Mouse (Mus musculus): ENCODE results near the gene Clybl. TPM values are rescaled to one million over a fixed set of nuclear protein-coding genes. Genes with fewer than 3 reads are reported as not detected.

The Clybl gene
- polyA plus RNA-seq, 1 experiment from 2014 or later, result 76.8 TPM

DNA sequence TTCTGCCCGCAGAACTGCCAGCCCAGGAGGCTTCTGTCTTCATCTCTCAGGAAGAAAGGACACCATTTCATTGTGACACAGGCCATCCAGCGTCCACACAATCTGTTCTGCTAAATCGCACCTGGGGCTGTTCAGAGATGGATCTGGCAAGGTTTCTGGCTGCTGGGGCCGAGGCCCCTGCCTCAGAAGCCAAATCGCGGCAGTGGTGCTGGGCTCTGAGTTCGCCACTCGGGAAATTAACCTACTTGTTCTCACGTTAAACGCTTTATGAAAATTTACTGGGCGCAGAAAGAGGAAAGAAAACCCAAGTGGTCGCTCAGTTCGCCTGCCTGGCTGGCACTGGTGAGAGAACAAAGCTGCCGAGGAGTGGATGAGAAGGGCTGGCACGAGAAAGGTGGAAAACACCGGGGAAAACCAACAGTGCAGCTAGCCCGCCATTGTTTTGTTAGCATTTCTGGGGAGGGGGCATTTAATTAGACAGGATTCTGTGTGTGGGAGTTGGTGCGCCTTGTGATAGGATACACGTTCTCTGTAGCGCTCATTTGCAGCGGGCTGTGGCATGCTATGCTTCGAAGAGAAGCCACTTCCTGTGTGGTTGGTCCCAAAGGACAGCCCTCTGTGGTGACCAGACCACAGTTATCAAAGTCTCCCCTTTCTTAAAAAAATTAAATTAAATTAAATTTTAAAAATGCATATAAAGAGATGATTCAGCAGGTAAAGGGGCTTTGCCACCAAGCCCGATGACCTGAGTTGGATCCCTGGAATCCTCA, 177.8 kb downstream of the Clybl start:
- H3K4me1 ChIP-seq (ENCODE audit: control insufficient read depth, insufficient read depth, low read length), result no peaks in the 10 kb centered on the region
- ATAC-seq (replicated peaks; ENCODE audit: insufficient number of reproducible peaks, low FRiP score, low TSS enrichment), result no peak
- H3K4me2 ChIP-seq, result no peak overlapping the region
- H3K27ac ChIP-seq (ENCODE audit: low read depth, low read length), result no peak overlapping the region
- no peak overlapping the region for H3K4me3 ChIP-seq (ENCODE audit: low read depth, low read length)
- no peak overlapping the region for H3K9ac ChIP-seq (ENCODE audit: low read depth, low read length)
- H3K9me3 ChIP-seq (replicated peaks; ENCODE audit: control insufficient read depth, low read length), result no peaks in the 10 kb centered on the region
- 81% methylated on average over 23 of the region's 23 CpGs for WGBS (ENCODE audit: insufficient replicate concordance)
- no peaks in the 10 kb centered on the region for H3K36me3 ChIP-seq (ENCODE audit: control insufficient read depth, insufficient read depth, low read length)
- H3K27me3 ChIP-seq (ENCODE audit: control insufficient read depth, insufficient read depth, low read length), result no peaks in the 10 kb centered on the region; the same call in 1 of the 2 replicates

DNA sequence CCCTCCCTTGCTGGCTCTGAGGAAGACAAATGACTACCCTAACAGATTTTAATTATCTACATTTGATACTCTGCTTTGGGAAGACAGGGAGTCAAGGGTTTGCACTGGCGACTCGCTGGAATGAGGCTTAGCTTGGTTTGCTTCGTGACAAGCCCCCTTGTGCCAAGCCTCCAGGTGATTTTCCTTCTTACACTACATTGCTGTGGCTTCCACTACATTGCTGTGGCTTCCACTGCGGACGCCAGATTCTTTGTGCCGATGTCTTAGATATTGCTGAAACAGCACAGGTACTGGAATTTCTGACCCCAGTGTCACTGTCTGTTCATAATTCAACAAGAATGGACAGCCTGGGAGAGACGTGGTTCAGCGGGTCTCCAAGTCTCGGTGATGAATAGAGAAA, 180.3 kb downstream of the Clybl start:
- H3K4me2 ChIP-seq, result no peak overlapping the region
- 87% methylated on average over 9 of the region's 9 CpGs for WGBS (ENCODE audit: insufficient replicate concordance)
- no peak for ATAC-seq (replicated peaks; ENCODE audit: insufficient number of reproducible peaks, low FRiP score, low TSS enrichment)

DNA sequence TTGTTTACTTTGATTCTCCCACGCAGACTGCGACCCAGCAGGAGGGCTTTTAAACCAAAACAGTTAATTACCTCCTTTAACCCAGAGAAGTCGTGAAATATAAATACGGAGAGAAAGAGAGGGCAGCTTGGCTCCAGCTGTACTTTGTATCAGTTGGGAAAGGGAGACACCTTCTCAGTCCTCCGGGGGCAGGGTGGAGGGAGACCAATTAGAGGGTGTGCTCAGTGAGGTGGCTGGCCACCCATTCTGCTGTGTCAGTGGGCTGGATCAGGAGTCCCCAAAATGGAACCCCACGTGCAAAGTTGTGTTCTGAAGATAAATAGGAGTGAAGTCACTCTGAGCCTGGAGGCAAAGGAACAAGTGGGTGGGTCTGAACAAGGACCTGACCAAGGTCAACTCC, 181.7 kb downstream of the Clybl start:
- no peak overlapping the region for H3K27ac ChIP-seq (ENCODE audit: low read depth, low read length)
- H3K4me2 ChIP-seq, result no peak overlapping the region
- H3K9me3 ChIP-seq (replicated peaks; ENCODE audit: control insufficient read depth, low read length), result no peaks in the 10 kb centered on the region
- H3K4me3 ChIP-seq (ENCODE audit: low read depth, low read length), result no peak overlapping the region
- no peaks in the 10 kb centered on the region for H3K4me1 ChIP-seq (ENCODE audit: control insufficient read depth, insufficient read depth, low read length)
- ATAC-seq (replicated peaks; ENCODE audit: insufficient number of reproducible peaks, low FRiP score, low TSS enrichment), result no peak
- WGBS (ENCODE audit: insufficient replicate concordance), result 24% methylated on average over 6 of the region's 6 CpGs
- H3K9ac ChIP-seq (ENCODE audit: low read depth, low read length), result no peak overlapping the region
- H3K27me3 ChIP-seq (ENCODE audit: control insufficient read depth, insufficient read depth, low read length), result no peaks in the 10 kb centered on the region; the same call in 1 of the 2 replicates
- H3K36me3 ChIP-seq (ENCODE audit: control insufficient read depth, insufficient read depth, low read length), result no peaks in the 10 kb centered on the region

More for the DNA sequence above, 180.3 kb downstream of the Clybl start:
- Histone ChIP-seq H3K4me3 (ENCODE audit: low read depth, low read length) (no peak overlapping the region), H3K9ac (ENCODE audit: low read depth, low read length) (no peak overlapping the region), H3K9me3 (replicated peaks; ENCODE audit: control insufficient read depth, low read length) (no peaks in the 10 kb centered on the region), H3K4me1 (ENCODE audit: control insufficient read depth, insufficient read depth, low read length) (no peaks in the 10 kb centered on the region), H3K27me3 (ENCODE audit: control insufficient read depth, insufficient read depth, low read length) (no peaks in the 10 kb centered on the region; the same call in 1 of the 2 replicates), H3K27ac (ENCODE audit: low read depth, low read length) (no peak overlapping the region), H3K36me3 (ENCODE audit: control insufficient read depth, insufficient read depth, low read length) (no peaks in the 10 kb centered on the region)

DNA sequence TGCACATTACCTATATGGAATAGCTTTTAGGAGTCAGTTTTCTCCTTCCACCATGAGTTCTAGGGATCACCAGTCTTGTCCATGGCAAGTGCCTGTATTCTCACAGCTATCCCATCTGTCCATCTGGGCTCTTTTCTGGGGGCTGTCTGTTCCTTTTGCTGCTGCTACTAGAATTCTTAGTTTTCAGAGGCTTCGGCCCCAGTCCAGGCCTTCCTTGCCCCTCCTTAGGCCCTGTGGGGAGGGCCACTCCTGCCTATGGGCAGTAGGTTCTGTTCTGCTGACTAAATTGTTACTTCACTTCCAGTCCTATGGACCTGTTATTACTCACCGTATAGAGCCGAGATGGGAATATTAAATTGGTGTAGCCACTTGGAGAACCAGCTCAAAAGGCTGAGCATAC, 182.5 kb downstream of the Clybl start:
- H3K4me2 ChIP-seq, result no peak overlapping the region
- H3K4me1 ChIP-seq (ENCODE audit: control insufficient read depth, insufficient read depth, low read length), result no peaks in the 10 kb centered on the region
- H3K9ac ChIP-seq (ENCODE audit: low read depth, low read length), result no peak overlapping the region
- H3K27me3 ChIP-seq (ENCODE audit: control insufficient read depth, insufficient read depth, low read length), result no peaks in the 10 kb centered on the region; the same call in 1 of the 2 replicates
- H3K9me3 ChIP-seq (replicated peaks; ENCODE audit: control insufficient read depth, low read length), result no peaks in the 10 kb centered on the region
- H3K27ac ChIP-seq (ENCODE audit: low read depth, low read length), result no peak overlapping the region
- no peak for ATAC-seq (replicated peaks; ENCODE audit: insufficient number of reproducible peaks, low FRiP score, low TSS enrichment)
- 84% methylated on average over 3 of the region's 3 CpGs for WGBS (ENCODE audit: insufficient replicate concordance)
- H3K4me3 ChIP-seq (ENCODE audit: low read depth, low read length), result no peak overlapping the region
- no peaks in the 10 kb centered on the region for H3K36me3 ChIP-seq (ENCODE audit: control insufficient read depth, insufficient read depth, low read length)

DNA sequence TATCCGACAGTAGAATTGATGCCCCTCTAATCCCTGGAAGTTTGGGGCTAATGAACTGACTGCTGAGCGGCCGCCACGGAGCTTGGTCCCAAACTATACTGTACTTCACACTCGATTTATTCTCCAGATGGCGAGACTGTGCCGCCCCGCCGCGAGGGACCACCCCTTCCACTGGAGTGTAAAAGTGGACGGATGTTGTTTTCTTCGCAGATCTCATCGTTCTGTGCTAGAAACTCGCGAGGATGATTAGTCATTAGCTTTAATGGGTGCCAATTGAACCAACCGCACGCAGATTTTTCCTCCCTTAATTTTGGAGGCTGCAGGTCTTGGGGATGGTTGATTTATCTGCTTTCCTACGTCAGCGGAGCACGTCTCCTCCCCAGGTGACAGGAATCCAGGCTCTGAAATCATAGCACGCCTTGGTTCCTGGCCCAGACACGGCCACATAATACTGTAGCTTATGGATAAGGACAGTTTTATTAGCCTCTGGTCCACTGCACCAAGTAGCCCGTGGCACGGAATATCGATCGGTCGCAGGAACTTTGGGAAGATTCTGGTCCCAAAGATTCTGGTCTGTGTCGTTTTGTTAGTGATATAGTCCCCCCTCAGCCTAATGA, 185.9 kb downstream of the Clybl start:
- H3K9me3 ChIP-seq (replicated peaks; ENCODE audit: control insufficient read depth, low read length), result no peaks in the 10 kb centered on the region
- H3K9ac ChIP-seq (ENCODE audit: low read depth, low read length), result no peak overlapping the region
- H3K36me3 ChIP-seq (ENCODE audit: control insufficient read depth, insufficient read depth, low read length), result no peaks in the 10 kb centered on the region
- H3K4me2 ChIP-seq, result no peak overlapping the region
- no peak overlapping the region for H3K27ac ChIP-seq (ENCODE audit: low read depth, low read length)
- WGBS (ENCODE audit: insufficient replicate concordance), result 82% methylated on average over 28 of the region's 28 CpGs
- H3K27me3 ChIP-seq (ENCODE audit: control insufficient read depth, insufficient read depth, low read length), result no peaks in the 10 kb centered on the region; the same call in 1 of the 2 replicates
- no peak for ATAC-seq (replicated peaks; ENCODE audit: insufficient number of reproducible peaks, low FRiP score, low TSS enrichment)
- H3K4me3 ChIP-seq (ENCODE audit: low read depth, low read length), result no peak overlapping the region
- H3K4me1 ChIP-seq (ENCODE audit: control insufficient read depth, insufficient read depth, low read length), result no peaks in the 10 kb centered on the region

DNA sequence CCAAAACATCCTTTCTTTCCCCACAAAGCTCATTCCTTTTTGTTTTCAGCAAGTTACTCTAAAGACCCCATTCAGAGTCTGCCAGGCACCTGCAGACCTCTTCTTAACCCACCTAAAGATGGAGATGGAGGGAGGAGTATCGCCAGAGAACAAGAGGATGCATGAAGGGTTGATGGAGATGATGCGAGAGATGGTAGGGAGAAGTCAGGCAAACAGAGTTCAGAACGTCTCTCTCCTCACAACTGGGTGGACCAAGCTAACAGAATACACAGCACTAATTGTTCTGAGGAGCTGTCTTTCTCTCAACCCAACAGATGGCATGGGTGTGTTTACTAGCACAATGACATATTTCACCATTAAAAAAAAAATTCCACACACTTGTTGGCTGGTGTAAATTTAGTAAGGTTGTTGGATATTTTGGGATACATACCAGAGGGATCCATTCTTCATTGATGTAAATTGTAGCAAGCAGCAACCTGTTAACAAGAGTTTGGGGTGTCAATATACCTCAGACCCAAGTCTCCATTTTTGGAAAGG, 186.4 kb downstream of the Clybl start:
- H3K4me1 ChIP-seq (ENCODE audit: control insufficient read depth, insufficient read depth, low read length), result no peaks in the 10 kb centered on the region
- 76% methylated on average over 3 of the region's 3 CpGs for WGBS (ENCODE audit: insufficient replicate concordance)
- H3K27me3 ChIP-seq (ENCODE audit: control insufficient read depth, insufficient read depth, low read length), result no peaks in the 10 kb centered on the region; the same call in 1 of the 2 replicates
- H3K27ac ChIP-seq (ENCODE audit: low read depth, low read length), result no peak overlapping the region
- no peaks in the 10 kb centered on the region for H3K9me3 ChIP-seq (replicated peaks; ENCODE audit: control insufficient read depth, low read length)
- no peak overlapping the region for H3K4me3 ChIP-seq (ENCODE audit: low read depth, low read length)
- no peak overlapping the region for H3K9ac ChIP-seq (ENCODE audit: low read depth, low read length)
- no peak for ATAC-seq (replicated peaks; ENCODE audit: insufficient number of reproducible peaks, low FRiP score, low TSS enrichment)
- no peaks in the 10 kb centered on the region for H3K36me3 ChIP-seq (ENCODE audit: control insufficient read depth, insufficient read depth, low read length)
- H3K4me2 ChIP-seq, result no peak overlapping the region

DNA sequence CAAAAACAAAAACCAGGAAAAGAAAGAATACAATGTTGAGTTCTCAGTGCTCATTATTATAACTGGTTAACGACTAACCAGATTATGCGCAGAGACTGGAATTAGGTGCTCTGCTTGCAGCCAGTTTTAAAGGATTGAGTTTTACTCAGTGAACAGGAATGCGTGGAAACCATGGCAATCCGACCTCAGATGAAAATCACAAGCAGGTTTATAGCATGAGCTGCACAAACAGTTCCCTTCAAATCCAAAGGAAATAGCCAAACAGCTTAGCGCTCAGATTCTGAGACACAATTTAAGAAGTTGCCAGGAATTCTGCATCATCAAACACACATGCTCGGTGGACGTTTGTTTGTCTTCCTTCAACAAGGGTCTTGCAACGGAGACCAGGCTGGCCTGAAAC, 187.0 kb downstream of the Clybl start:
- H3K27me3 ChIP-seq (ENCODE audit: control insufficient read depth, insufficient read depth, low read length), result no peaks in the 10 kb centered on the region; the same call in 1 of the 2 replicates
- H3K4me2 ChIP-seq, result no peak overlapping the region
- no peak overlapping the region for H3K27ac ChIP-seq (ENCODE audit: low read depth, low read length)
- no peak for ATAC-seq (replicated peaks; ENCODE audit: insufficient number of reproducible peaks, low FRiP score, low TSS enrichment)
- no peak overlapping the region for H3K4me3 ChIP-seq (ENCODE audit: low read depth, low read length)
- H3K4me1 ChIP-seq (ENCODE audit: control insufficient read depth, insufficient read depth, low read length), result no peaks in the 10 kb centered on the region
- no peaks in the 10 kb centered on the region for H3K36me3 ChIP-seq (ENCODE audit: control insufficient read depth, insufficient read depth, low read length)
- H3K9me3 ChIP-seq (replicated peaks; ENCODE audit: control insufficient read depth, low read length), result no peaks in the 10 kb centered on the region
- 77% methylated on average over 8 of the region's 8 CpGs for WGBS (ENCODE audit: insufficient replicate concordance)
- no peak overlapping the region for H3K9ac ChIP-seq (ENCODE audit: low read depth, low read length)

DNA sequence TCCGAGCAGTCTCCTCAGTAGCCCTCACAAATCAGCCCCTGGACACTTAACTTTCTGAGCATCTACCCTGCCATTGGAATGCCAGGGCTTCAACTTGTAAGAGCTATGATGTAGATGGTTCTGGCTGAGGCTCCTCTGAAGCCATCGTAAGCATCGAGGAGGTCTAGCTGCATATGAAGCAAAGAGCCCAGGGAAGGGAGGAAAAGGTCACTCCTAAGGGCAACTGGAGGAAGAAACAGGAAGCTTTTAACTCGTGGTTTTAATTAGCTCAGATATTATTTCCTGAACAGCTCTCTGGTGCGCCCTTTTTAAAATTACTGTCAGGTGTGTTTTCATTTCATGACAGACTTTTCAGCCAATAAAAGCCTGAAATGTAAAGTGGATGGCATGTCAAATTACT, 190.5 kb downstream of the Clybl start:
- Histone ChIP-seq H3K27ac (ENCODE audit: low read depth, low read length) (no peak overlapping the region), H3K27me3 (ENCODE audit: control insufficient read depth, insufficient read depth, low read length) (no peaks in the 10 kb centered on the region; the same call in 1 of the 2 replicates), H3K36me3 (ENCODE audit: control insufficient read depth, insufficient read depth, low read length) (no peaks in the 10 kb centered on the region), H3K9me3 (replicated peaks; ENCODE audit: control insufficient read depth, low read length) (no peaks in the 10 kb centered on the region), H3K4me2 (no peak overlapping the region), H3K4me1 (ENCODE audit: control insufficient read depth, insufficient read depth, low read length) (no peaks in the 10 kb centered on the region), H3K4me3 (ENCODE audit: low read depth, low read length) (no peak overlapping the region), H3K9ac (ENCODE audit: low read depth, low read length) (no peak overlapping the region)
- 67% methylated on average over 5 of the region's 5 CpGs for WGBS (ENCODE audit: insufficient replicate concordance)
- ATAC-seq (replicated peaks; ENCODE audit: insufficient number of reproducible peaks, low FRiP score, low TSS enrichment), result no peak
